8 mouse cellular contexts compared by ENCODE assay signal in genomic region chr9:112207767-112208166, GRCm38 (mm10). TPM values are rescaled to one million over a fixed set of nuclear protein-coding genes. Genes with fewer than 3 reads are reported as not detected.
DNase-seq lines count a peak whose midpoint lies in the region; ATAC-seq lines count a peak whose summit lies in the region.

No protein-coding gene starts in this region.

- H3K36me3 ChIP-seq in embryonic facial prominence, embryonic 12.5 days: no peaks in the 10 kb centered on the region
- H3K36me3 ChIP-seq in heart, embryonic 15.5 days: no peaks in the 10 kb centered on the region
- no peaks in the 10 kb centered on the region for H3K36me3 ChIP-seq in midbrain, embryonic 13.5 days

- peak; percentile 2 for DNase-seq in ovary, postnatal 14 days (ENCODE audit: low spot score)
- no peak for DNase-seq in ovary, postnatal 36 days (ENCODE audit: low spot score)
- DNase-seq in left cerebral cortex, postnatal 36 days (ENCODE audit: low spot score in 2 of 2): peak; percentile 76
- peak; percentile 63 to 68 for DNase-seq in spleen, postnatal 36 days (ENCODE audit: low spot score in 2 of 2)
- DNase-seq in kidney, adult 11 months: no peak

- ATAC-seq in embryonic facial prominence, embryonic 12.5 days (ENCODE audit: insufficient number of reproducible peaks, insufficient read depth, low FRiP score, low TSS enrichment): peak; percentile 89
- peak; percentile 82 for ATAC-seq in heart, embryonic 15.5 days (replicated peaks; ENCODE audit: insufficient number of reproducible peaks, insufficient read depth, low FRiP score, low read depth)
- peak; percentile 96 for ATAC-seq in midbrain, embryonic 13.5 days

- WGBS in embryonic facial prominence, embryonic 12.5 days: 33% methylated on average over 4 of the region's 4 CpGs
- WGBS in heart, embryonic 15.5 days: 24% methylated on average over 4 of the region's 4 CpGs
- WGBS in midbrain, embryonic 13.5 days: 6% methylated on average over 4 of the region's 4 CpGs

- no peak overlapping the region for H3K4me2 ChIP-seq in embryonic facial prominence, embryonic 12.5 days (replicated peaks)
- no peak overlapping the region for H3K4me2 ChIP-seq in heart, embryonic 15.5 days
- no peak overlapping the region for H3K4me2 ChIP-seq in midbrain, embryonic 13.5 days (replicated peaks)

- H3K27me3 ChIP-seq in embryonic facial prominence, embryonic 12.5 days: no peaks in the 10 kb centered on the region
- no peaks in the 10 kb centered on the region for H3K27me3 ChIP-seq in heart, embryonic 15.5 days
- H3K27me3 ChIP-seq in midbrain, embryonic 13.5 days: no peaks in the 10 kb centered on the region

- H3K4me1 ChIP-seq in embryonic facial prominence, embryonic 12.5 days: no peaks in the 10 kb centered on the region; the same call in 1 of the 2 replicates
- peaks cover 6% of the 10 kb centered on the region for H3K4me1 ChIP-seq in heart, embryonic 15.5 days (replicated peaks)
- H3K4me1 ChIP-seq in midbrain, embryonic 13.5 days (replicated peaks): peaks cover 10% of the 10 kb centered on the region

- intact Hi-C loops in left cerebral cortex, postnatal 36 days (cut with DNase I): no loop called here

- no peak overlapping the region for H3K9ac ChIP-seq in embryonic facial prominence, embryonic 12.5 days
- H3K9ac ChIP-seq in heart, embryonic 15.5 days: no peak overlapping the region
- H3K9ac ChIP-seq in midbrain, embryonic 13.5 days (replicated peaks): no peak overlapping the region

- no peaks in the 10 kb centered on the region for H3K9me3 ChIP-seq in embryonic facial prominence, embryonic 12.5 days
- H3K9me3 ChIP-seq in heart, embryonic 15.5 days (replicated peaks): no peaks in the 10 kb centered on the region
- H3K9me3 ChIP-seq in midbrain, embryonic 13.5 days: no peaks in the 10 kb centered on the region

- no peak overlapping the region for H3K27ac ChIP-seq in embryonic facial prominence, embryonic 12.5 days
- 0 out of 2 replicates have a peak overlapping the region, but pooled peaks have one; percentile 24 for H3K27ac ChIP-seq in heart, embryonic 15.5 days
- H3K27ac ChIP-seq in midbrain, embryonic 13.5 days: peak overlapping the region; percentile 25; the same call in 1 of the 2 replicates

- no peak overlapping the region for H3K4me3 ChIP-seq in embryonic facial prominence, embryonic 12.5 days
- H3K4me3 ChIP-seq in heart, embryonic 15.5 days: no peak overlapping the region
- no peak overlapping the region for H3K4me3 ChIP-seq in midbrain, embryonic 13.5 days (replicated peaks)

RNA-seq across cellular contexts. Expression of gene Arpp21, which starts 28.0 kb away (rescaled TPM):
- polyA plus RNA-seq in embryonic facial prominence, embryonic 12.5 days (2016; fragmentation: Nextera tagmentation; extraction: Ambion mirVana): 9.8 and 10.3 TPM in 2 replicates
- 3.2 and 15.5 TPM in 2 replicates for polyA plus RNA-seq in heart, embryonic 15.5 days (2015; fragmentation: Nextera tagmentation; extraction: Ambion mirVana)
- total RNA-seq in left cerebral cortex, postnatal 36 days (2021): 100 to 1,000 TPM; 699 to 858 TPM
- 29.1 and 29.5 TPM in 2 replicates for polyA plus RNA-seq in midbrain, embryonic 13.5 days (2015; fragmentation: Nextera tagmentation; extraction: Ambion mirVana)

Comparison
In these comparisons a context has a peak if more than half of its experiments do, and no peak if none do; other contexts are left out.
1. DNase-seq: peak in ovary, postnatal 14 days (single experiment), left cerebral cortex, postnatal 36 days (2 of 2) and spleen, postnatal 36 days (2 of 2); none in ovary, postnatal 36 days (single experiment) and kidney, adult 11 months (single experiment).
2. Peak in every context shown above with its lines, with median percentiles within 50 percentile points of each other: ATAC-seq.